Mouse (Mus musculus): ENCODE results near the gene Taf8. TPM values are rescaled to one million over a fixed set of nuclear protein-coding genes. Genes with fewer than 3 reads are reported as not detected.

Taf8 gene
- polyA plus RNA-seq (2021; fragmentation: Nextera tagmentation): 5.9 and 7.7 TPM in 2 replicates
- long read RNA-seq, experiment 1, transcript Taf8-201 (9 exons, 2,784 nt): major isoform, 55 of 73 reads
- long read RNA-seq, experiment 1, partial matches to known transcripts: 5 of 73 reads
- long read RNA-seq, experiment 1, other reads (novel, unspliced or antisense): 6 of 73 reads
- long read RNA-seq, experiment 2, partial matches to known transcripts: 0 of 10 reads
- long read RNA-seq, experiment 2, other reads (novel, unspliced or antisense): 4 of 10 reads

DNA sequence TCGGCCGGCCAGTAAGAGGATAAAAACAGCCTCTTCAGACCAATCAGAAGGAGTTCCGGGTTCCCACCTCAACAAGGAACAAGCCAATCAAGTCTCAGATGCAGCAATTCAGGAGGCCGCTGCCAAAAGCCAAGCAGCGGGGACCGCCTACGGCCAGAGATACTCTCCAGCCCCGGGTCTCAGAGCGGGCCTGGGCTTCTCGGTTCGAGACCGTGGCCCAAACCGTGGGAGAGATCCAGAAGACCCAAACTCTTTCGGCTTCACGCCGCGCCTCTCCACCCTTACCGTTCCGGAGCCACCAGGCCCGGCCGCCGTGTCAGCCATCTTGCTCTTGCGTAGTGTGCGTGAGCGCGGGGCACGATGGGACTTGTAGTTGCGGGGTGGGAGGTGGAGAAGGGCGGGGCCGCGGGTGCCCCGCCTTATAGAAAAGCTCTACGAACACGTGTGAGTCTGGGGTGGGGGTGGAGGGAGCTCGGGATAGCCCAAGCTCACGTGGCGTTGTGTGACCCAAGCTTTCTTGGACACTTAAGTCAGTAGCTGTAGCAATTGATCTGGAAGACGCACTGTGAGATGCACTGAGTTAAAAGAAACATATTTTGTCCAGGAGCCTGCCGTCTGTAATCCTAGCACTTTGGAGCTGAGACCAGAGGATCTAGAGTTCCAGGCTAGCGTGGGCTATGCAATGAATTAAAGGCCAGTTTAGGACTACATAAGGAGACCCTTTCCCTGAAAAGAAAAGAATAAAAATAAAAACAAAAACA is at the start of gene Taf8:
Gene Taf8, minus strand, starts transcription at position 347 of the 761 bp plus-strand sequence.

GRCm38 (mm10) chr17:47504941-47505346 is 2.9 kb upstream of the Taf8 start, which contains the start of gene Ccnd3:
TSS of gene Ccnd3 (plus strand) at chr17:47505051.

DNA sequence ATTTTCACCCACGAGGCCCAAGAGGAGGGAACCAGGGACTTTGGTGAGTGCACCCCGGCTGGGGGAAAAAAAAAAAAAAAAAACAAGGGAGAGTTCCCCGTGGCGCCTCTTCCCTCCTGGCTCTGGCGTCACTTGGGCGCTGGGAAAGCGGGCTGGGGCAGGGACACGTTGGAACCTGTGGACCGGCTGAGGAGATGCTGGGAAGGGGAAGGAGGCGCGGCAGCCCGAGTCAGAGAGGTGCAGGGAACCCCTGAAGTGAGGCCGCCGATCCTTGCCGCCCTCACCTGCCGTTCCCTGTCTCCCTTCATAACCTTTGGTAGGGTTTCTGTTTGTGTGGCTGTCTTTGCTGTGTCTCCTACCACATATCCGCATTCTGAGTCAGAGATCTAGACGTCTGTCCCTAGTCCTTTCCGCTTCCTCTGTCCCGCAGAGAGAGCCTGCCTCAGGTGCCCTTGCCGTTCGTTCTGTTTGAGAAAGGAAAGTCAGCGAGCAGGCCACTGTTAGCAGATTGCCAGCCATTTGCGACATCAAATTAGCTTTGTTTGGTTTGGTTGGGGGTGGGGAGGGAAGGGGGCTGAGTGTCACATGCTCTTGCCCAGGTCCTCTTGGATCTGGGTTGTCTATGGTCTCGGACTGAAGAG is 65.1 kb downstream of the Taf8 start, which contains the start of gene 1700001C19Rik:
Gene 1700001C19Rik, minus strand, starts transcription at position 470 of the 641 bp plus-strand sequence.

GRCm38 (mm10) chr17:47436156-47436906 is 65.8 kb downstream of the Taf8 start, which contains the start of gene AI661453:
TSS of gene AI661453 (plus strand) at chr17:47436615.

Other genes with a start within 250 kb of the Taf8 start
- gene Mrps10, start 133.4 kb downstream of the Taf8 start, polyA plus RNA-seq (2021; fragmentation: Nextera tagmentation): 52.8 and 72.6 TPM in 2 replicates
- gene Guca1b, start 116.9 kb downstream of the Taf8 start, polyA plus RNA-seq (2021; fragmentation: Nextera tagmentation): 0.31 and 0.47 TPM in 2 replicates
- gene Guca1a, start 101.7 kb downstream of the Taf8 start, polyA plus RNA-seq (2021; fragmentation: Nextera tagmentation): 1.1 and 1.4 TPM in 2 replicates
- gene AI661453, start 65.7 kb downstream of the Taf8 start, polyA plus RNA-seq (2021; fragmentation: Nextera tagmentation): not detected in 2 replicates
- 0.28 TPM in 1 of 2 replicates, not detected in the other for gene 1700001C19Rik, start 64.9 kb downstream of the Taf8 start, polyA plus RNA-seq (2021; fragmentation: Nextera tagmentation)
- 24.1 and 36.0 TPM in 2 replicates for gene Ccnd3, start 2.8 kb upstream of the Taf8 start, polyA plus RNA-seq (2021; fragmentation: Nextera tagmentation)
- gene Bysl, start 109.2 kb upstream of the Taf8 start, polyA plus RNA-seq (2021; fragmentation: Nextera tagmentation): 13.9 and 14.6 TPM in 2 replicates
- 17.6 and 21.6 TPM in 2 replicates for gene Med20, start 109.3 kb upstream of the Taf8 start, polyA plus RNA-seq (2021; fragmentation: Nextera tagmentation)
- 4.1 and 6.6 TPM in 2 replicates for gene Gm20517, start 109.3 kb upstream of the Taf8 start, polyA plus RNA-seq (2021; fragmentation: Nextera tagmentation)
- 1.8 and 4.4 TPM in 2 replicates for gene Usp49, start 128.4 kb upstream of the Taf8 start, polyA plus RNA-seq (2021; fragmentation: Nextera tagmentation)
- gene Tomm6, start 186.1 kb upstream of the Taf8 start, polyA plus RNA-seq (2021; fragmentation: Nextera tagmentation): 307 and 361 TPM in 2 replicates
- 10.7 and 17.9 TPM in 2 replicates for gene Frs3, start 186.7 kb upstream of the Taf8 start, polyA plus RNA-seq (2021; fragmentation: Nextera tagmentation)
- gene Gm21981, start 192.2 kb upstream of the Taf8 start, polyA plus RNA-seq (2021; fragmentation: Nextera tagmentation): 0.98 and 1.1 TPM in 2 replicates
- 0.29 and 0.55 TPM in 2 replicates for gene Prickle4, start 192.4 kb upstream of the Taf8 start, polyA plus RNA-seq (2021; fragmentation: Nextera tagmentation)
- gene Pgc, start 224.6 kb upstream of the Taf8 start, polyA plus RNA-seq (2021; fragmentation: Nextera tagmentation): not detected in 2 replicates
- 3.6 and 6.4 TPM in 2 replicates for gene Tfeb, start 234.7 kb upstream of the Taf8 start, polyA plus RNA-seq (2021; fragmentation: Nextera tagmentation)

All from left cerebral cortex, adult 6 months (tissue).